Comparison of ENCODE assay signal across 24 mouse cellular contexts in the genomic region with DNA sequence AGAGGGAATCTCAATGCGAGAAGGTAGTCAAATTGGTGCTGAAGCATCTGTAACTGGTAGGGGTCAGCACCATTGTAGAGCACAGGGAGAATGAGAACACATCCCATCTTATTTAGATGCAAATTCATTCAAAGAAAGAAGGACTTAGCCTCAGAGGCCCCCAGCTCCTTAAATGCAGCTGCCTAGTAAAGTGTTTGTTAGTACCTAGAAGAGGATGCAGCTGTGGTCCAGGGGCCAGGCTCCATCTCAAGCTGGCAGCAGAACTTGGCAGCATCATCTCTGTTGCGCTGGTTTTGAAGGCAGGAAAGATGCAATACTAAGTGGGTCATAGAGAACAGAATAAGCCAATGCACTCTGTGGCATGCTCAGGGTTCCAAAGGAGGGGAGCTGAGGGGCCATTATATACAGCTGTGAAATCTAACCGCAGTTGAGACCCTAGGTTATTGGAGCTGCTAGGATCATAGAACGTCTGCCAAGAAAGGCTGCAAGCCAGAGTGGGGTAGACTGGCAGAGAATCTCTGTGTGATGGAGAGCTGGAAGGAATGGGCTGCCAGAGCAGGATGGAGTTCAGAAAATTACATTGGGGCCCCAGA.
A peak's percentile ranks its signal among the peaks of the same experiment; 100 is the strongest.
DNase-seq lines count a peak whose midpoint lies in the region; ATAC-seq lines count a peak whose summit lies in the region.
"Had no signal": no experiment of that assay in that cellular context is flagged by ENCODE, and none has a peak within 500 bp of the region (broad histone marks: within the 10 kb centered on the region; RNA-seq: fewer than 3 reads in every experiment).

No protein-coding gene starts in this region.

- no peaks in the 10 kb centered on the region for H3K9me3 ChIP-seq in hindbrain, embryonic 16.5 days (ENCODE audit: control insufficient read depth, low read length)
- no peaks in the 10 kb centered on the region for H3K9me3 ChIP-seq in hindbrain, embryonic 12.5 days (replicated peaks)
- no peaks in the 10 kb centered on the region for H3K9me3 ChIP-seq in forebrain, embryonic 14.5 days (replicated peaks; ENCODE audit: control insufficient read depth, low read length)
- H3K9me3 ChIP-seq: heart, embryonic 13.5 days; limb, embryonic 10.5 days; liver, embryonic 15.5 days; lung, embryonic 15.5 days had no signal

- H3K9ac ChIP-seq in hindbrain, embryonic 16.5 days (ENCODE audit: low read depth, low read length), result no peak overlapping the region
- no peak overlapping the region for H3K9ac ChIP-seq in hindbrain, embryonic 12.5 days
- no peak overlapping the region for H3K9ac ChIP-seq in forebrain, embryonic 14.5 days (ENCODE audit: low read length)
- H3K9ac ChIP-seq: heart, embryonic 13.5 days; liver, embryonic 15.5 days; lung, embryonic 15.5 days had no signal

- no peak overlapping the region for H3K27ac ChIP-seq in hindbrain, embryonic 16.5 days (ENCODE audit: low read depth, low read length)
- H3K27ac ChIP-seq in hindbrain, embryonic 12.5 days, result no peak overlapping the region
- no peak overlapping the region for H3K27ac ChIP-seq in forebrain, embryonic 14.5 days (ENCODE audit: low read depth, low read length)
- H3K27ac ChIP-seq: heart, embryonic 13.5 days; hindbrain, postnatal 0 days; limb, embryonic 10.5 days; liver, embryonic 15.5 days; lung, embryonic 15.5 days had no signal

- no peaks in the 10 kb centered on the region for H3K27me3 ChIP-seq in hindbrain, embryonic 16.5 days (replicated peaks; ENCODE audit: control insufficient read depth, insufficient read depth, low read length)
- no peaks in the 10 kb centered on the region for H3K27me3 ChIP-seq in hindbrain, embryonic 12.5 days
- no peaks in the 10 kb centered on the region for H3K27me3 ChIP-seq in forebrain, embryonic 14.5 days (replicated peaks; ENCODE audit: control insufficient read depth, insufficient read depth, low read length)
- H3K27me3 ChIP-seq: heart, embryonic 13.5 days; liver, embryonic 15.5 days; lung, embryonic 15.5 days; megakaryocyte, embryonic 14.5 days had no signal

- 0 out of 2 replicates have a peak, but pooled peaks have one; percentile 30 for ATAC-seq in hindbrain, embryonic 16.5 days
- ATAC-seq in hindbrain, embryonic 12.5 days (ENCODE audit: low FRiP score), result no peak
- peak; percentile 82 for ATAC-seq in forebrain, embryonic 14.5 days
- ATAC-seq: hindbrain, postnatal 0 days; intestine, postnatal 0 days had no signal

- WGBS in hindbrain, embryonic 16.5 days, result 47% methylated on average over 4 of the region's 4 CpGs
- 61% methylated on average over 4 of the region's 4 CpGs for WGBS in hindbrain, embryonic 12.5 days
- 46% methylated on average over 4 of the region's 4 CpGs for WGBS in forebrain, embryonic 14.5 days

- H3K36me3 ChIP-seq in hindbrain, embryonic 16.5 days (ENCODE audit: control insufficient read depth, insufficient read depth, low read length), result no peaks in the 10 kb centered on the region
- no peaks in the 10 kb centered on the region for H3K36me3 ChIP-seq in hindbrain, embryonic 12.5 days
- no peaks in the 10 kb centered on the region for H3K36me3 ChIP-seq in forebrain, embryonic 14.5 days (ENCODE audit: control insufficient read depth, insufficient read depth, low read length)
- H3K36me3 ChIP-seq: heart, embryonic 13.5 days; limb, embryonic 10.5 days; liver, embryonic 15.5 days; lung, embryonic 15.5 days had no signal

- H3K4me3 ChIP-seq in hindbrain, embryonic 16.5 days (ENCODE audit: low read length), result no peak overlapping the region
- no peak overlapping the region for H3K4me3 ChIP-seq in hindbrain, embryonic 12.5 days
- no peak overlapping the region for H3K4me3 ChIP-seq in forebrain, embryonic 14.5 days (ENCODE audit: low read depth, low read length)
- H3K4me3 ChIP-seq: heart, embryonic 13.5 days; limb, embryonic 10.5 days; liver, embryonic 15.5 days; lung, embryonic 15.5 days; megakaryocyte, embryonic 14.5 days had no signal

- H3K4me1 ChIP-seq in hindbrain, embryonic 16.5 days (ENCODE audit: control insufficient read depth, insufficient read depth, low read depth, low read length), result no peaks in the 10 kb centered on the region
- no peaks in the 10 kb centered on the region; the same call in 1 of the 2 replicates for H3K4me1 ChIP-seq in hindbrain, embryonic 12.5 days
- no peaks in the 10 kb centered on the region for H3K4me1 ChIP-seq in forebrain, embryonic 14.5 days (ENCODE audit: control insufficient read depth, insufficient read depth, low read length)
- H3K4me1 ChIP-seq: heart, embryonic 13.5 days; liver, embryonic 15.5 days; lung, embryonic 15.5 days; megakaryocyte, embryonic 14.5 days had no signal

- peak; percentile 5 for DNase-seq in ES-CJ7 (ENCODE audit: low read depth, low spot score)
- peak; percentile 4 for DNase-seq in R1 (ENCODE audit: low read depth, low spot score)
- peak; percentile 38 for DNase-seq in forebrain, embryonic 14.5 days (ENCODE audit: low spot score)
- DNase-seq in adrenal gland, postnatal 14 days, result no peak
- DNase-seq in kidney, adult 8-10 months, result no peak
- DNase-seq in frontal cortex, postnatal 25 days (ENCODE audit: low spot score in 2 of 2), result no peak
- DNase-seq: adrenal gland, adult 2 months; cerebellum, adult 9-10 months; gastrocnemius, postnatal 25 days; heart, adult 18-20 months; heart, postnatal 14 days; kidney, postnatal 10 days; liver; lung, postnatal 36 days; thymus, postnatal 14 days had no signal

- H3K4me2 ChIP-seq in hindbrain, embryonic 16.5 days (ENCODE audit: low read length), result no peak overlapping the region
- no peak overlapping the region for H3K4me2 ChIP-seq in hindbrain, embryonic 12.5 days (replicated peaks)
- H3K4me2 ChIP-seq in forebrain, embryonic 14.5 days (ENCODE audit: low read length), result no peak overlapping the region
- H3K4me2 ChIP-seq: heart, embryonic 13.5 days; liver, embryonic 15.5 days; lung, embryonic 15.5 days had no signal

Comparison
In these comparisons a context has a peak if more than half of its experiments do, and no peak if none do; other contexts are left out.
1. DNase-seq: peak in ES-CJ7 (single experiment), R1 (single experiment) and forebrain, embryonic 14.5 days (single experiment); none in adrenal gland, postnatal 14 days (single experiment), kidney, adult 8-10 months (0 of 2) and frontal cortex, postnatal 25 days (0 of 2).